Mouse (Mus musculus) MEL (cell line): ENCODE data around the gene Nf1.

Experiments
- CTCF ChIP-seq, 3 experiments: IDR thresholded peaks in 2 of 3; conservative IDR thresholded peaks in 1 of 3; 2 replicates each; pipeline ENCODE4 v1.5.1; 2011 to 2012; ENCODE audit warnings: low read length in 3 of 3, low read depth in 2 of 3, mild to moderate bottlenecking in 2 of 3, improper control_type of control experiment in 1 of 3, inconsistent platforms in 1 of 3, mixed read lengths in 1 of 3, moderate library complexity in 1 of 3; ENCODE audit not compliant: control insufficient read depth in 1 of 3, insufficient read depth in 1 of 3, poor library complexity in 1 of 3, severe bottlenecking in 1 of 3
- MAFK ChIP-seq: IDR thresholded peaks from 2 replicates; pipeline ENCODE4 v1.6.1; 2011; ENCODE audit warnings: low read depth, mild to moderate bottlenecking, low read length, improper control_type of control experiment, borderline replicate concordance
- MAZ ChIP-seq: IDR thresholded peaks from 2 replicates; pipeline ENCODE4 v1.6.1; 2012; ENCODE audit warnings: low read depth, mild to moderate bottlenecking, inconsistent platforms, low read length, improper control_type of control experiment
- NELFE ChIP-seq: IDR thresholded peaks from 2 replicates; pipeline ENCODE4 v1.6.1; 2011; ENCODE audit warnings: low read depth, low read length, improper control_type of control experiment
- POLR2A ChIP-seq, 2 experiments: IDR thresholded peaks; 2 replicates each; pipeline ENCODE4 v1.6.1; 2011 to 2012; ENCODE audit warnings: low read length in 2 of 2, mild to moderate bottlenecking in 2 of 2, control low read depth in 1 of 2, improper control_type of control experiment in 1 of 2, low read depth in 1 of 2, moderate library complexity in 1 of 2; ENCODE audit not compliant: control insufficient read depth in 1 of 2, insufficient read depth in 1 of 2, poor library complexity in 1 of 2
- RAD21 ChIP-seq: IDR thresholded peaks from 2 replicates; pipeline ENCODE4 v1.6.1; 2011; ENCODE audit warnings: mild to moderate bottlenecking, low read depth, low read length, improper control_type of control experiment

GRCm38 (mm10) chr11:79593495-79593894, 254.0 kb downstream of the Nf1 start:
- TF ChIP-seq CTCF (IDR thresholded peaks at IDR 0.05 in 2 of 3, conservative IDR thresholded peaks at IDR 0.05 in 1 of 3; ENCODE audit: control insufficient read depth in 1 of 3, insufficient read depth in 1 of 3, low read depth in 2 of 3, low read length in 3 of 3, poor library complexity in 1 of 3, severe bottlenecking in 1 of 3) (no peak), POLR2A (IDR thresholded peaks at IDR 0.05; ENCODE audit: control insufficient read depth in 1 of 2, insufficient read depth in 1 of 2, low read depth in 1 of 2, low read length in 2 of 2, poor library complexity in 1 of 2) (no peak), NELFE (no peak), MAZ (no peak), RAD21 (no peak), MAFK (no peak)
